Comparison of ENCODE assay signal across 32 mouse cellular contexts in the genomic region with DNA sequence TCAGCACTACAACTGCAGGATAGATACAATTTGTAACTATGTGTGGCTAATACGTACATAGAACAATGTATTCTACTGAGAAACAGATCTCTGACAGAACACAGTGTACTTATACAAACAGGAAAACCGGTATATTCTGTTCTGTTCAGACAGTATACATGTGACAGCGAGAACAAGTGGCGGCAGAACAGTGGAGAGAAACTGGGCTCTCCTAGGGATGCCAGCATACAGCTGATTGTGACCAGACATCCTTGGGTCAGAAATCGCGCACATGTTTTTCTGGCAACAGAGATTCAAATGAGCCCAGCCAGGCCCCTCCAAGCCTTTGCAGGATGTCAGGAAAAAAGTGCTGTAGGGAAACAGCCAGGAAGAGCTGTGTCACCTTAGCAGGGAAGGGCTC.
DNase-seq lines count a peak whose midpoint lies in the region; ATAC-seq and TF ChIP-seq lines count a peak whose summit lies in the region.
"Had no signal": no experiment of that assay in that cellular context is flagged by ENCODE, and none has a peak within 500 bp of the region (broad histone marks: within the 10 kb centered on the region; RNA-seq: fewer than 3 reads in every experiment).

No protein-coding gene starts in this region.

- TF ChIP-seq POLR2A in cortical plate, adult 2 months (IDR thresholded peaks at IDR 0.05; ENCODE audit: extremely low read depth, insufficient read depth, low read length) = no peak

- no peak for ATAC-seq in forebrain, embryonic 13.5 days
- ATAC-seq in heart, embryonic 12.5 days (ENCODE audit: insufficient number of reproducible peaks, low FRiP score) = no peak
- no peak for ATAC-seq in hindbrain, embryonic 13.5 days (ENCODE audit: low FRiP score)
- ATAC-seq: activated CD4-positive, CD25-positive, alpha-beta regulatory T cell, adult 4 months; forebrain, embryonic 14.5 days; hindbrain, postnatal 0 days; intestine, embryonic 15.5 days; midbrain, embryonic 15.5 days had no signal

- 0 out of 2 replicates have a peak, but pooled peaks cover under 1% of the 10 kb centered on the region for H3K36me3 ChIP-seq in forebrain, embryonic 13.5 days (ENCODE audit: poor library complexity, severe bottlenecking)
- H3K36me3 ChIP-seq in forebrain, embryonic 10.5 days (replicated peaks) = peaks cover 10% of the 10 kb centered on the region
- peaks cover 11% of the 10 kb centered on the region for H3K36me3 ChIP-seq in heart, embryonic 12.5 days
- peaks cover under 1% of the 10 kb centered on the region; the same call in 1 of the 2 replicates for H3K36me3 ChIP-seq in hindbrain, embryonic 10.5 days
- H3K36me3 ChIP-seq in hindbrain, embryonic 13.5 days = no peaks in the 10 kb centered on the region
- H3K36me3 ChIP-seq: embryonic facial prominence, embryonic 10.5 days; embryonic facial prominence, embryonic 15.5 days; intestine, embryonic 15.5 days; limb, embryonic 12.5 days; liver, embryonic 15.5 days; midbrain, embryonic 15.5 days; neural tube, embryonic 15.5 days had no signal

- 83% methylated on average over 6 of the region's 6 CpGs for WGBS in forebrain, embryonic 13.5 days
- WGBS in forebrain, embryonic 10.5 days = 86% methylated on average over 6 of the region's 6 CpGs
- WGBS in heart, embryonic 12.5 days = 48% methylated on average over 6 of the region's 6 CpGs
- WGBS in hindbrain, embryonic 10.5 days = 82% methylated on average over 6 of the region's 6 CpGs
- 77% methylated on average over 6 of the region's 6 CpGs for WGBS in hindbrain, embryonic 13.5 days

- H3K4me3 ChIP-seq in forebrain, embryonic 13.5 days = no peak overlapping the region
- no peak overlapping the region for H3K4me3 ChIP-seq in forebrain, embryonic 10.5 days
- no peak overlapping the region for H3K4me3 ChIP-seq in heart, embryonic 12.5 days
- no peak overlapping the region for H3K4me3 ChIP-seq in hindbrain, embryonic 10.5 days
- H3K4me3 ChIP-seq in hindbrain, embryonic 13.5 days = no peak overlapping the region
- H3K4me3 ChIP-seq in cortical plate, adult 2 months (ENCODE audit: insufficient read depth, low read length) = no peak overlapping the region
- H3K4me3 ChIP-seq: embryonic facial prominence, embryonic 10.5 days; embryonic facial prominence, embryonic 15.5 days; gastrocnemius, adult 2 months; intestine, embryonic 15.5 days; limb, embryonic 12.5 days; liver, embryonic 15.5 days; midbrain, embryonic 10.5 days; midbrain, embryonic 15.5 days; neural tube, embryonic 15.5 days had no signal

- no peak for DNase-seq in forebrain, embryonic 10.5 days (ENCODE audit: extremely low spot score, low spot score)
- no peak for DNase-seq in heart, postnatal 25 days (ENCODE audit: low spot score)
- no peak for DNase-seq in hindbrain, embryonic 10.5 days (ENCODE audit: low spot score)
- no peak for DNase-seq in kidney, postnatal 36 days
- DNase-seq: adrenal gland, adult 2 months; adrenal gland, postnatal 36 days; cerebellum, adult 2 months; cerebellum, postnatal 14 days; gastrocnemius, adult 2 months; gastrocnemius, postnatal 36 days; kidney, adult 2 months; kidney, postnatal 4 days; lung, embryonic 14.5 days; lung, postnatal 14 days; right cerebral cortex, postnatal 4 days; thymus, postnatal 14 days had no signal

- H3K27ac ChIP-seq in forebrain, embryonic 13.5 days = peak overlapping the region; percentile 44; the same call in 1 of the 2 replicates
- no peak overlapping the region for H3K27ac ChIP-seq in forebrain, embryonic 10.5 days
- peak overlapping the region; percentile 76 for H3K27ac ChIP-seq in heart, embryonic 12.5 days (ENCODE audit: poor library complexity, severe bottlenecking)
- H3K27ac ChIP-seq in hindbrain, embryonic 10.5 days = 0 out of 2 replicates have a peak overlapping the region, but pooled peaks have one; percentile 30
- no peak overlapping the region for H3K27ac ChIP-seq in hindbrain, embryonic 13.5 days
- H3K27ac ChIP-seq in cortical plate, adult 2 months (ENCODE audit: insufficient read depth, low read length) = peak overlapping the region; percentile 40; the same call in 1 of the 2 replicates
- H3K27ac ChIP-seq: embryonic facial prominence, embryonic 10.5 days; embryonic facial prominence, embryonic 15.5 days; gastrocnemius, adult 2 months; hindbrain, postnatal 0 days; intestine, embryonic 15.5 days; limb, embryonic 12.5 days; liver, embryonic 15.5 days; midbrain, embryonic 10.5 days; midbrain, embryonic 15.5 days; neural tube, embryonic 15.5 days had no signal

- H3K4me1 ChIP-seq in forebrain, embryonic 13.5 days = peaks cover 28% of the 10 kb centered on the region
- peaks cover 45% of the 10 kb centered on the region for H3K4me1 ChIP-seq in forebrain, embryonic 10.5 days
- peaks cover 57% of the 10 kb centered on the region for H3K4me1 ChIP-seq in heart, embryonic 12.5 days (replicated peaks)
- H3K4me1 ChIP-seq in hindbrain, embryonic 10.5 days (replicated peaks) = peaks cover 65% of the 10 kb centered on the region
- H3K4me1 ChIP-seq in hindbrain, embryonic 13.5 days (replicated peaks) = peaks cover 30% of the 10 kb centered on the region
- peaks cover 3% of the 10 kb centered on the region; the same call in 1 of the 2 replicates for H3K4me1 ChIP-seq in cortical plate, adult 2 months (ENCODE audit: control insufficient read depth, insufficient read depth, low read length)
- H3K4me1 ChIP-seq: limb, embryonic 12.5 days; liver, embryonic 15.5 days had no signal

- no peak for TF ChIP-seq CTCF in cortical plate, adult 2 months (IDR thresholded peaks at IDR 0.05; ENCODE audit: extremely low read depth, insufficient read depth, low read length)

- H3K9ac ChIP-seq in forebrain, embryonic 13.5 days = no peak overlapping the region
- no peak overlapping the region for H3K9ac ChIP-seq in heart, embryonic 12.5 days
- H3K9ac ChIP-seq in hindbrain, embryonic 13.5 days = no peak overlapping the region
- H3K9ac ChIP-seq: embryonic facial prominence, embryonic 15.5 days; intestine, embryonic 15.5 days; limb, embryonic 12.5 days; liver, embryonic 15.5 days; lung, embryonic 14.5 days; midbrain, embryonic 15.5 days; neural tube, embryonic 15.5 days had no signal

- no peaks in the 10 kb centered on the region for H3K27me3 ChIP-seq in forebrain, embryonic 13.5 days
- H3K27me3 ChIP-seq in forebrain, embryonic 10.5 days (ENCODE audit: poor library complexity, severe bottlenecking) = no peaks in the 10 kb centered on the region
- no peaks in the 10 kb centered on the region for H3K27me3 ChIP-seq in heart, embryonic 12.5 days (replicated peaks)
- no peaks in the 10 kb centered on the region for H3K27me3 ChIP-seq in hindbrain, embryonic 10.5 days (ENCODE audit: insufficient read depth, poor library complexity, severe bottlenecking)
- H3K27me3 ChIP-seq in hindbrain, embryonic 13.5 days = no peaks in the 10 kb centered on the region
- H3K27me3 ChIP-seq: CH12.LX; embryonic facial prominence, embryonic 15.5 days; intestine, embryonic 15.5 days; limb, embryonic 12.5 days; liver, embryonic 15.5 days; midbrain, embryonic 15.5 days; neural tube, embryonic 15.5 days had no signal

- intact Hi-C loops in heart, postnatal 25 days (cut with DNase I) = no loop called here

- H3K4me2 ChIP-seq in forebrain, embryonic 13.5 days = no peak overlapping the region
- H3K4me2 ChIP-seq in heart, embryonic 12.5 days = no peak overlapping the region
- H3K4me2 ChIP-seq in hindbrain, embryonic 13.5 days = no peak overlapping the region
- H3K4me2 ChIP-seq: embryonic facial prominence, embryonic 15.5 days; intestine, embryonic 15.5 days; limb, embryonic 12.5 days; liver, embryonic 15.5 days; lung, embryonic 14.5 days; midbrain, embryonic 15.5 days; neural tube, embryonic 15.5 days had no signal

- H3K9me3 ChIP-seq in forebrain, embryonic 13.5 days (replicated peaks) = no peaks in the 10 kb centered on the region
- no peaks in the 10 kb centered on the region for H3K9me3 ChIP-seq in forebrain, embryonic 10.5 days
- no peaks in the 10 kb centered on the region for H3K9me3 ChIP-seq in heart, embryonic 12.5 days (replicated peaks)
- H3K9me3 ChIP-seq in hindbrain, embryonic 10.5 days = no peaks in the 10 kb centered on the region
- H3K9me3 ChIP-seq in hindbrain, embryonic 13.5 days = no peaks in the 10 kb centered on the region
- H3K9me3 ChIP-seq: embryonic facial prominence, embryonic 10.5 days; embryonic facial prominence, embryonic 15.5 days; intestine, embryonic 15.5 days; limb, embryonic 12.5 days; liver, embryonic 15.5 days; midbrain, embryonic 10.5 days; midbrain, embryonic 15.5 days; neural tube, embryonic 15.5 days had no signal

Comparison
In these comparisons a context has a peak if more than half of its experiments do, and no peak if none do; other contexts are left out.
1. H3K27ac ChIP-seq: peak in forebrain, embryonic 13.5 days (single experiment), heart, embryonic 12.5 days (single experiment), hindbrain, embryonic 10.5 days (single experiment) and cortical plate, adult 2 months (single experiment); none in forebrain, embryonic 10.5 days (single experiment) and hindbrain, embryonic 13.5 days (single experiment).